Mouse (Mus musculus): Measurements from ENCODE around the gene Parp11. TPM values are rescaled to one million over a fixed set of nuclear protein-coding genes. Genes with fewer than 3 reads are reported as not detected.

The Parp11 gene
- total RNA-seq (2023): 10.6 and 17.6 TPM in 2 replicates

GRCm38 (mm10) chr6:127446436-127446890, at the start of gene Parp11:
Gene Parp11 (plus strand): TSS chr6:127446840.

Other genes with a start within 250 kb of the Parp11 start
- gene Cracr2a, start 114.5 kb downstream of the Parp11 start, total RNA-seq (2023): 30.2 and 51.9 TPM in 2 replicates